12 mouse cellular contexts compared by ENCODE assay signal in the genomic region with DNA sequence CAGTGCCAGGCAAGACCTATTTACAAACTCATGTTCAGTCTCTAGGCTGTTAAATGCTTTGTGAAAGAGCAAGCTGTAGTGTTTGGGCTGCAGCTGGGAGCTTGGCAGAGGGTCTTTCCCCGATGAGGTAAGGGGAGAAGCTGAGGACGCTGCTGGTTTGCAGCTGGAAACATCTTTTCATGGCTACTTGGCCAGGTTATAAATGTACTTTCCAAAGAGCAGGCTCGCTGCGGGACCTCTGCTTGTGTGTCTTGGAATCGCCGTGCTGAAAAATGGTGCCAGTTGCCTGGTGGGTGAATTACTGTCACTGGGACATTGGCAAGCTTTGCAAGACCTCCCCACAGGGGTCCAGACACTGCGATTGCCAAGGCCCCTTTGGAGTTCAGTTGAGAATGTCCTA. TPM values are rescaled to one million over a fixed set of nuclear protein-coding genes. Genes with fewer than 3 reads are reported as not detected.
A peak's percentile ranks its signal among the peaks of the same experiment; 100 is the strongest.
DNase-seq lines count a peak whose midpoint lies in the region; ATAC-seq lines count a peak whose summit lies in the region.
"Had no signal": no experiment of that assay in that cellular context is flagged by ENCODE, and none has a peak within 500 bp of the region (broad histone marks: within the 10 kb centered on the region; RNA-seq: fewer than 3 reads in every experiment).

No protein-coding gene starts in this region.

- no peak overlapping the region for H3K4me3 ChIP-seq in hindbrain, embryonic 16.5 days (ENCODE audit: low read length)
- no peak overlapping the region for H3K4me3 ChIP-seq in hindbrain, embryonic 12.5 days
- H3K4me3 ChIP-seq: embryonic facial prominence, embryonic 13.5 days; limb, embryonic 12.5 days; midbrain, embryonic 15.5 days had no signal

- WGBS in hindbrain, embryonic 16.5 days: 55% methylated on average over 7 of the region's 7 CpGs
- 79% methylated on average over 7 of the region's 7 CpGs for WGBS in hindbrain, embryonic 12.5 days

- peak; percentile 47 for DNase-seq in cerebellum, adult 11 months
- DNase-seq in cerebellum, adult 11-12 months: peak; percentile 61
- peak; percentile 43 for DNase-seq in heart, postnatal 25 days (ENCODE audit: low spot score)
- DNase-seq in urinary bladder, postnatal 25 days (ENCODE audit: low spot score): no peak
- no peak for DNase-seq in right cerebral cortex, adult 2 months (ENCODE audit: low spot score in 2 of 2)
- DNase-seq: thymus, postnatal 36 days had no signal

- H3K4me2 ChIP-seq in hindbrain, embryonic 16.5 days (ENCODE audit: low read length): no peak overlapping the region
- no peak overlapping the region for H3K4me2 ChIP-seq in hindbrain, embryonic 12.5 days (replicated peaks)
- H3K4me2 ChIP-seq: embryonic facial prominence, embryonic 13.5 days; limb, embryonic 12.5 days; midbrain, embryonic 15.5 days had no signal

- H3K36me3 ChIP-seq in hindbrain, embryonic 16.5 days (ENCODE audit: control insufficient read depth, insufficient read depth, low read length): no peaks in the 10 kb centered on the region
- no peaks in the 10 kb centered on the region for H3K36me3 ChIP-seq in hindbrain, embryonic 12.5 days
- H3K36me3 ChIP-seq: midbrain, embryonic 15.5 days had no signal

- no peak overlapping the region for H3K27ac ChIP-seq in hindbrain, embryonic 16.5 days (ENCODE audit: low read depth, low read length)
- no peak overlapping the region for H3K27ac ChIP-seq in hindbrain, embryonic 12.5 days
- H3K27ac ChIP-seq: embryonic facial prominence, embryonic 13.5 days; limb, embryonic 12.5 days; midbrain, embryonic 15.5 days had no signal

- H3K27me3 ChIP-seq in hindbrain, embryonic 16.5 days (replicated peaks; ENCODE audit: control insufficient read depth, insufficient read depth, low read length): no peaks in the 10 kb centered on the region; the same call in 1 of the 2 replicates
- H3K27me3 ChIP-seq in hindbrain, embryonic 12.5 days: peaks cover 8% of the 10 kb centered on the region
- H3K27me3 ChIP-seq: embryonic facial prominence, embryonic 13.5 days; limb, embryonic 12.5 days; midbrain, embryonic 15.5 days had no signal

- no peaks in the 10 kb centered on the region for H3K9me3 ChIP-seq in hindbrain, embryonic 16.5 days (ENCODE audit: control insufficient read depth, low read length)
- H3K9me3 ChIP-seq in hindbrain, embryonic 12.5 days (replicated peaks): no peaks in the 10 kb centered on the region
- H3K9me3 ChIP-seq: embryonic facial prominence, embryonic 13.5 days; limb, embryonic 12.5 days; midbrain, embryonic 15.5 days had no signal

- H3K4me1 ChIP-seq in hindbrain, embryonic 16.5 days (ENCODE audit: control insufficient read depth, insufficient read depth, low read depth, low read length): peaks cover 16% of the 10 kb centered on the region
- H3K4me1 ChIP-seq in hindbrain, embryonic 12.5 days: peaks cover 11% of the 10 kb centered on the region

- intact Hi-C loops in heart, postnatal 25 days (cut with DNase I): no loop called here

- no peak overlapping the region for H3K9ac ChIP-seq in hindbrain, embryonic 16.5 days (ENCODE audit: low read depth, low read length)
- H3K9ac ChIP-seq in hindbrain, embryonic 12.5 days: no peak overlapping the region
- H3K9ac ChIP-seq: embryonic facial prominence, embryonic 13.5 days; limb, embryonic 12.5 days; midbrain, embryonic 15.5 days had no signal

- ATAC-seq in cerebellum, adult (ENCODE audit: insufficient number of reproducible peaks, low FRiP score, low TSS enrichment): no peak
- ATAC-seq in hindbrain, embryonic 16.5 days: peak; percentile 44; the same call in 1 of the 2 replicates
- ATAC-seq in hindbrain, embryonic 12.5 days (ENCODE audit: low FRiP score): no peak
- ATAC-seq: midbrain, embryonic 15.5 days had no signal

RNA-seq across cellular contexts. Expression of gene P4ha2, which starts 7.3 kb away (rescaled TPM):
- polyA plus RNA-seq in hindbrain, embryonic 16.5 days (2015; fragmentation: Nextera tagmentation; extraction: Ambion mirVana): 12.3 and 15.1 TPM in 2 replicates
- 27.0 and 29.3 TPM in 2 replicates for polyA plus RNA-seq in hindbrain, embryonic 12.5 days (2016; fragmentation: Nextera tagmentation; extraction: Ambion mirVana)
- total RNA-seq in heart, postnatal 25 days (2021): 10 to 100 TPM; 56.6 to 61.7 TPM

RNA-seq across cellular contexts. Expression of gene Pdlim4, which starts 38.4 kb away (rescaled TPM):
- polyA plus RNA-seq in hindbrain, embryonic 16.5 days (2015; fragmentation: Nextera tagmentation; extraction: Ambion mirVana): 37.4 and 38.4 TPM in 2 replicates
- 48.6 and 53.6 TPM in 2 replicates for polyA plus RNA-seq in hindbrain, embryonic 12.5 days (2016; fragmentation: Nextera tagmentation; extraction: Ambion mirVana)
- 10 to 100 TPM; 34.4 to 42.1 TPM for total RNA-seq in heart, postnatal 25 days (2021)

Comparison
In these comparisons a context has a peak if more than half of its experiments do, and no peak if none do; other contexts are left out.
1. DNase-seq: peak in cerebellum, adult 11 months (single experiment), cerebellum, adult 11-12 months (single experiment) and heart, postnatal 25 days (single experiment); none in urinary bladder, postnatal 25 days (single experiment) and right cerebral cortex, adult 2 months (0 of 2).